Mouse (Mus musculus) megakaryocyte, embryonic 14.5 days (primary cell): Measurements from ENCODE around the gene Armc10. TPM values are rescaled to one million over a fixed set of nuclear protein-coding genes. Genes with fewer than 3 reads are reported as not detected.
A peak's percentile ranks its signal among the peaks of the same experiment; 100 is the strongest.
"Not testable (repeated sequence)": the region's sequence is repeated elsewhere in the genome, so short reads cannot be mapped to it uniquely, and the experiment has no call there.

Experiments
- H3K27me3 ChIP-seq: replicated peaks from 2 replicates; pipeline ENCODE3; 2012; ENCODE audit warnings: inconsistent platforms
- H3K36me3 ChIP-seq: replicated peaks from 2 replicates; pipeline ENCODE3; 2012; ENCODE audit warnings: low read length, inconsistent platforms, mixed read lengths
- H3K4me1 ChIP-seq: 2 replicates; pipeline ENCODE4 v1.6.1; 2012; ENCODE audit warnings: inconsistent platforms
- H3K4me3 ChIP-seq: replicated peaks from 2 replicates; pipeline ENCODE3; 2012; ENCODE audit warnings: moderate library complexity, mild to moderate bottlenecking, inconsistent platforms
- H3K9me3 ChIP-seq: 2 replicates; pipeline ENCODE4 v1.6.1; 2012; ENCODE audit warnings: inconsistent platforms
- FLI1 ChIP-seq: IDR thresholded peaks from 2 replicates; pipeline ENCODE4 v1.6.1; 2012; ENCODE audit warnings: low read length, inconsistent platforms, mixed read lengths
- GATA1 ChIP-seq: IDR thresholded peaks from 3 replicates; pipeline ENCODE4 v1.6.1; 2012; ENCODE audit warnings: mixed read lengths, low read length, inconsistent platforms, borderline replicate concordance
- polyA plus RNA-seq: library from polyadenylated mRNA; stranded (reverse); fragments of >175 nt; gene quantifications from 2 replicates; pipeline ENCODE4 v1.2.3, GENCODE M21; 2012; ENCODE audit warnings: low replicate concordance; ENCODE audit not compliant: insufficient read depth

Gene Armc10
- polyA plus RNA-seq: 17.2 and 24.5 TPM in 2 replicates

- Histone ChIP-seq H3K9me3 (no peaks in the 10 kb centered on the region), H3K4me3 (peak within 1 kb of the TSS; percentile 97), H3K36me3 (peaks cover 26% of the 10 kb centered on the region), H3K4me1 (peaks cover 32% of the 10 kb centered on the region), H3K27me3 (peaks cover 10% of the 10 kb centered on the region)
- no peak for TF ChIP-seq FLI1
- TF ChIP-seq GATA1: no peak
These were observed at the start of gene Armc10, which contains the start of gene Fbxl13 for GRCm38 (mm10) chr5:21645439-21646132. Armc10 (plus strand) TSS chr5:21645813. Fbxl13 (minus strand) TSS chr5:21645634.

- not testable (repeated sequence) for H3K27me3 ChIP-seq, H3K36me3 ChIP-seq, H3K4me1 ChIP-seq, H3K9me3 ChIP-seq, H3K4me3 ChIP-seq
These were observed 46.1 kb upstream of the Armc10 start for GRCm38 (mm10) chr5:21599536-21599935.

DNA sequence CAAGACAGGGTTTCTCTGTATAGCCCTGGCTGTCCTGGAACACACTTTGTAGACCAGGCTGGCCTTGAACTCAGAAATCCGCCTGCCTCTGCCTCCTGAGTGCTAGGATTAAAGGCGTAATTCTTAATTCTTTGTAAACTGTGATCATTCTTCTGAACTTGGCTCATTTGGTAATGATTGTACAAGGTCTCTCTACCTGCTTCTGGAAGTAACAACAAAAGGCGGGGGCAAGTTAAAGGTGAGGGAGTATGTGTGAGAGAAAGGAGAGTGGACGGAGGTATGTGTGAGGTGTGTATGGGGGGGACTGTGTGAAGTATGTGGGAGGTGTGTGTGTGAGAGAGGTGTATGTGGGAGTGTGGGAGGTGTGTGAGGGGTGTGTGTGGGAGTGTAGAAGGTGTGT is 45.7 kb upstream of the Armc10 start:
- no peaks in the 10 kb centered on the region for H3K36me3 ChIP-seq
- TF ChIP-seq GATA1 (no peak), FLI1 (no peak)
- no peaks in the 10 kb centered on the region for H3K4me1 ChIP-seq
- peaks cover 11% of the 10 kb centered on the region for H3K27me3 ChIP-seq
- no peak overlapping the region for H3K4me3 ChIP-seq
- no peaks in the 10 kb centered on the region for H3K9me3 ChIP-seq

GRCm38 (mm10) chr5:21605936-21606335 is 39.7 kb upstream of the Armc10 start:
- Histone ChIP-seq H3K4me3 (no peak overlapping the region), H3K27me3 (peaks cover 6% of the 10 kb centered on the region), H3K9me3 (peaks cover 17% of the 10 kb centered on the region), H3K4me1 (no peaks in the 10 kb centered on the region; the same call in 1 of the 2 replicates), H3K36me3 (no peaks in the 10 kb centered on the region)
- TF ChIP-seq GATA1 (no peak), FLI1 (no peak)

- Histone ChIP-seq H3K36me3 (no peaks in the 10 kb centered on the region), H3K4me3 (no peak overlapping the region), H3K4me1 (no peaks in the 10 kb centered on the region; the same call in 1 of the 2 replicates), H3K27me3 (peaks cover 3% of the 10 kb centered on the region), H3K9me3 (peaks cover 17% of the 10 kb centered on the region)
- TF ChIP-seq FLI1: no peak
- TF ChIP-seq GATA1: no peak
These were observed 37.0 kb upstream of the Armc10 start for GRCm38 (mm10) chr5:21608311-21609304.

GRCm38 (mm10) chr5:21610996-21611395 is 34.6 kb upstream of the Armc10 start:
- no peak for TF ChIP-seq GATA1
- TF ChIP-seq FLI1: no peak
- no peak overlapping the region for H3K4me3 ChIP-seq
- no peaks in the 10 kb centered on the region for H3K36me3 ChIP-seq
- H3K9me3 ChIP-seq: peaks cover 17% of the 10 kb centered on the region
- no peaks in the 10 kb centered on the region for H3K27me3 ChIP-seq
- no peaks in the 10 kb centered on the region; the same call in 1 of the 2 replicates for H3K4me1 ChIP-seq

GRCm38 (mm10) chr5:21614299-21614698 is 31.3 kb upstream of the Armc10 start:
- H3K4me1 ChIP-seq, H3K36me3 ChIP-seq, H3K27me3 ChIP-seq, H3K9me3 ChIP-seq, H3K4me3 ChIP-seq: not testable (repeated sequence)

GRCm38 (mm10) chr5:21616450-21617009 is 29.1 kb upstream of the Armc10 start:
- Histone ChIP-seq H3K27me3 (no peaks in the 10 kb centered on the region), H3K36me3 (no peaks in the 10 kb centered on the region), H3K4me1 (peaks cover 7% of the 10 kb centered on the region; the same call in 1 of the 2 replicates), H3K4me3 (no peak overlapping the region), H3K9me3 (no peaks in the 10 kb centered on the region)
- TF ChIP-seq FLI1 (no peak), GATA1 (no peak)

- TF ChIP-seq GATA1 (no peak), FLI1 (no peak)
- Histone ChIP-seq H3K4me1 (no peaks in the 10 kb centered on the region), H3K9me3 (peaks cover 15% of the 10 kb centered on the region; the same call in 1 of the 2 replicates), H3K4me3 (no peak overlapping the region), H3K36me3 (no peaks in the 10 kb centered on the region), H3K27me3 (no peaks in the 10 kb centered on the region)
These were observed 19.7 kb upstream of the Armc10 start for GRCm38 (mm10) chr5:21625916-21626315.

- H3K36me3 ChIP-seq: no peaks in the 10 kb centered on the region
- H3K9me3 ChIP-seq: no peaks in the 10 kb centered on the region
- peaks cover 20% of the 10 kb centered on the region for H3K27me3 ChIP-seq
- TF ChIP-seq GATA1 (no peak), FLI1 (no peak)
- H3K4me1 ChIP-seq: peaks cover 25% of the 10 kb centered on the region
- H3K4me3 ChIP-seq: no peak overlapping the region
These were observed 4.7 kb upstream of the Armc10 start for GRCm38 (mm10) chr5:21640961-21641360.
